Mouse (Mus musculus) neural tube, embryonic 14.5 days (tissue): ENCODE data around the gene Kcnk10. TPM values are rescaled to one million over a fixed set of nuclear protein-coding genes. Genes with fewer than 3 reads are reported as not detected.

Experiments used
- ATAC-seq: fragments of 200-750 bp; cut with Nextera tagmentation; 2 replicates; pipeline ENCODE4 v1.8.0; 2017; ENCODE audit warnings: low read depth, mild to moderate bottlenecking, moderate TSS enrichment, moderate library complexity
- H3K27ac ChIP-seq: fragments of 300-500 bp; sonication (generic); 2 replicates; pipeline ENCODE4 v1.5.1; 2014; ENCODE audit warnings: low read depth, mild to moderate bottlenecking, control low read depth, low read length, moderate library complexity, mixed read lengths
- H3K27me3 ChIP-seq: fragments of 300-500 bp; sonication (generic); 2 replicates; pipeline ENCODE4 v1.6.1; 2014; ENCODE audit warnings: low read length; ENCODE audit not compliant: control insufficient read depth, insufficient read depth
- H3K36me3 ChIP-seq: fragments of 300-500 bp; sonication (generic); 2 replicates; pipeline ENCODE4 v1.6.1; 2014; ENCODE audit warnings: low read length, mixed read lengths; ENCODE audit not compliant: control insufficient read depth, insufficient read depth
- H3K4me1 ChIP-seq: fragments of 300-500 bp; sonication (generic); 2 replicates; pipeline ENCODE4 v1.6.1; 2014; ENCODE audit warnings: low read length; ENCODE audit not compliant: control insufficient read depth, insufficient read depth
- H3K4me2 ChIP-seq: fragments of 300-500 bp; sonication (generic); 2 replicates; pipeline ENCODE4 v1.6.1; 2014; ENCODE audit warnings: mild to moderate bottlenecking, low read depth, low read length, control low read depth
- H3K4me3 ChIP-seq: fragments of 300-500 bp; sonication (generic); 2 replicates; pipeline ENCODE4 v1.5.1; 2014; ENCODE audit warnings: low read depth, low read length, control low read depth, mixed read lengths
- H3K9ac ChIP-seq: fragments of 300-500 bp; sonication (generic); replicated peaks from 2 replicates; pipeline ENCODE4 v1.6.1; 2014; ENCODE audit warnings: low read depth, mild to moderate bottlenecking, control low read depth, low read length, mixed read lengths
- H3K9me3 ChIP-seq: fragments of 300-500 bp; sonication (generic); 2 replicates; pipeline ENCODE4 v1.6.1; 2016; ENCODE audit warnings: low read length; ENCODE audit not compliant: control insufficient read depth
- WGBS: fragments of 180-500 bp; shearing (Covaris S2); extraction: QIAGEN DNeasy Blood & Tissue Kit; methylation state at CpG from one replicate; pipeline ENCODE4 v1.1.7; 2014; 5-methylcytosine and 5-hydroxymethylcytosine counted together
- polyA plus RNA-seq: library from polyadenylated mRNA; unstranded; fragments of >200 nt; fragmentation: Nextera tagmentation; extraction: Ambion mirVana; gene quantifications from 2 replicates; pipeline ENCODE4 v1.2.1, GENCODE M21; 2014

The Kcnk10 gene
- polyA plus RNA-seq, 1 experiment from 2014 or later = 50.5 TPM

- Histone ChIP-seq H3K4me3 (no peak overlapping the region), H3K27ac (no peak overlapping the region), H3K36me3 (no peaks in the 10 kb centered on the region), H3K9me3 (no peaks in the 10 kb centered on the region), H3K4me2 (no peak overlapping the region), H3K4me1 (no peaks in the 10 kb centered on the region), H3K27me3 (no peaks in the 10 kb centered on the region), H3K9ac (no peak overlapping the region)
- no peak for ATAC-seq
- WGBS = 62% methylated on average over 6 of the region's 6 CpGs
Observed at GRCm38 (mm10) chr12:98419849-98420248, 158.3 kb downstream of the Kcnk10 start.

GRCm38 (mm10) chr12:98409580-98409979, 168.5 kb downstream of the Kcnk10 start:
- H3K27me3 ChIP-seq = no peaks in the 10 kb centered on the region
- H3K4me1 ChIP-seq = no peaks in the 10 kb centered on the region
- WGBS = 53% methylated on average over 2 of the region's 2 CpGs
- H3K9me3 ChIP-seq = no peaks in the 10 kb centered on the region
- H3K4me3 ChIP-seq = no peak overlapping the region
- no peaks in the 10 kb centered on the region for H3K36me3 ChIP-seq
- no peak for ATAC-seq
- no peak overlapping the region for H3K4me2 ChIP-seq
- H3K27ac ChIP-seq = no peak overlapping the region
- H3K9ac ChIP-seq = no peak overlapping the region

- ATAC-seq = no peak
- Histone ChIP-seq H3K4me3 (no peak overlapping the region), H3K9ac (no peak overlapping the region), H3K27me3 (no peaks in the 10 kb centered on the region), H3K36me3 (no peaks in the 10 kb centered on the region), H3K4me1 (no peaks in the 10 kb centered on the region), H3K4me2 (no peak overlapping the region), H3K27ac (no peak overlapping the region), H3K9me3 (no peaks in the 10 kb centered on the region)
- WGBS = 28% methylated on average over 1 of the region's 1 CpGs
Observed at GRCm38 (mm10) chr12:98406598-98406997, 171.5 kb downstream of the Kcnk10 start.

GRCm38 (mm10) chr12:98406076-98406475, 172.0 kb downstream of the Kcnk10 start:
- ATAC-seq = no peak
- no peaks in the 10 kb centered on the region for H3K27me3 ChIP-seq
- no peak overlapping the region for H3K4me3 ChIP-seq
- no peaks in the 10 kb centered on the region for H3K9me3 ChIP-seq
- H3K4me2 ChIP-seq = no peak overlapping the region
- no peaks in the 10 kb centered on the region for H3K4me1 ChIP-seq
- H3K27ac ChIP-seq = no peak overlapping the region
- WGBS = 10% methylated on average over 4 of the region's 4 CpGs
- H3K9ac ChIP-seq = no peak overlapping the region
- H3K36me3 ChIP-seq = no peaks in the 10 kb centered on the region

- 84% methylated on average over 4 of the region's 4 CpGs for WGBS
- no peaks in the 10 kb centered on the region for H3K27me3 ChIP-seq
- H3K4me1 ChIP-seq = no peaks in the 10 kb centered on the region
- H3K9me3 ChIP-seq = no peaks in the 10 kb centered on the region
- no peaks in the 10 kb centered on the region for H3K36me3 ChIP-seq
- H3K27ac ChIP-seq = no peak overlapping the region
- no peak for ATAC-seq
- H3K4me2 ChIP-seq = no peak overlapping the region
- no peak overlapping the region for H3K9ac ChIP-seq
- no peak overlapping the region for H3K4me3 ChIP-seq
Observed at GRCm38 (mm10) chr12:98396586-98396985, 181.5 kb downstream of the Kcnk10 start.

- Histone ChIP-seq H3K9me3 (no peaks in the 10 kb centered on the region), H3K36me3 (no peaks in the 10 kb centered on the region), H3K27me3 (no peaks in the 10 kb centered on the region), H3K4me2 (no peak overlapping the region), H3K27ac (no peak overlapping the region), H3K4me3 (no peak overlapping the region), H3K4me1 (no peaks in the 10 kb centered on the region), H3K9ac (no peak overlapping the region)
- 90% methylated on average over 5 of the region's 5 CpGs for WGBS
- no peak for ATAC-seq
Observed at GRCm38 (mm10) chr12:98394115-98394514, 184.0 kb downstream of the Kcnk10 start.

GRCm38 (mm10) chr12:98391347-98391746, 186.8 kb downstream of the Kcnk10 start:
- no peak for ATAC-seq
- H3K36me3 ChIP-seq = no peaks in the 10 kb centered on the region

GRCm38 (mm10) chr12:98389618-98390017, 188.5 kb downstream of the Kcnk10 start:
- no peak overlapping the region for H3K9ac ChIP-seq
- no peaks in the 10 kb centered on the region for H3K4me1 ChIP-seq
- H3K27me3 ChIP-seq = no peaks in the 10 kb centered on the region
- H3K36me3 ChIP-seq = no peaks in the 10 kb centered on the region
- ATAC-seq = no peak
- no peak overlapping the region for H3K4me3 ChIP-seq
- no peaks in the 10 kb centered on the region for H3K9me3 ChIP-seq
- H3K27ac ChIP-seq = no peak overlapping the region
- H3K4me2 ChIP-seq = no peak overlapping the region
- WGBS = 93% methylated on average over 4 of the region's 4 CpGs

More at GRCm38 (mm10) chr12:98391347-98391746, 186.8 kb downstream of the Kcnk10 start:
- Histone ChIP-seq H3K4me1 (no peaks in the 10 kb centered on the region), H3K9me3 (no peaks in the 10 kb centered on the region), H3K4me2 (no peak overlapping the region), H3K27ac (no peak overlapping the region), H3K27me3 (no peaks in the 10 kb centered on the region), H3K4me3 (no peak overlapping the region), H3K9ac (no peak overlapping the region)
- 85% methylated on average over 5 of the region's 5 CpGs for WGBS
